Mouse (Mus musculus) stomach, postnatal 0 days (tissue): ENCODE data around the gene Fam13c.

Experiments used
- CTCF ChIP-seq: IDR thresholded peaks from 2 replicates; pipeline ENCODE4 v1.5.1; 2016; ENCODE audit warnings: antibody characterized with exemption, low read depth, mild to moderate bottlenecking, moderate library complexity
- EP300 ChIP-seq: optimal IDR thresholded peaks from 2 replicates; pipeline ENCODE3; 2016; ENCODE audit warnings: antibody characterized with exemption

DNA sequence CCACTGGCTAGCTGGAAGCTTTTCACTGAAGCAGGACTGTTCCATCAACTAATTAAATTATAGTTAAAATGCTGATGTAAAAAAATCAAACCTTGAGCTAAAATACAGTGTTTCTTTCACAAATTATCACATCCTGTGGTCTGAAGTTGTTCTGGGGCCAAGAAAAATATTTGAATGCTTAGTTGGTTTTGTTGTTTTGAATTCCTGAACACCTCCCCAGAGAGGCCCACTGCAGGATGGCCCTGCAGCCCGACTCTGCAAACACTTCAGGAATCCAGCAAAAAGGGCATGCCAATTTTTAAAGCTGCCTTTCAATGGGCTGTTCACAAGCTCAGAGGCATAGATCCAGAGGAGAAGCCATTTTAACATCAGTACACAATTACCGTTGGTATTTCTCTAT, 54.2 kb downstream of the Fam13c start:
- TF ChIP-seq CTCF (no peak), EP300 (no peak)
